Mouse (Mus musculus) layer of hippocampus, adult 2 months (tissue): Measurements from ENCODE around the gene Abr. TPM values are rescaled to one million over a fixed set of nuclear protein-coding genes. Genes with fewer than 3 reads are reported as not detected.

Experiments
- DNase-seq, 2 experiments: peaks; one replicate each; pipeline ENCODE4 v3.0.0; 2022; ENCODE audit warnings: low spot score in 2 of 2
- H3K27ac ChIP-seq: fragments of 200-600 bp; 2 replicates; pipeline ENCODE4 v1.8.1; 2022
- H3K4me3 ChIP-seq: fragments of 200-600 bp; 2 replicates; pipeline ENCODE4 v1.8.1; 2022; ENCODE audit warnings: mild to moderate bottlenecking
- CTCF ChIP-seq: fragments of 200-600 bp; conservative IDR thresholded peaks from 2 replicates; pipeline ENCODE4 v1.8.1; 2022; ENCODE audit warnings: antibody characterized with exemption, mild to moderate bottlenecking, moderate library complexity
- total RNA-seq, 2 experiments: library from RNA; stranded (reverse); gene quantifications; 2 replicates each; pipeline ENCODE4 v1.2.3; 2021

Gene Abr
- total RNA-seq, 2 experiments from 2014 or later = 528 to 537 TPM

- Histone ChIP-seq H3K27ac (no peak overlapping the region), H3K4me3 (no peak overlapping the region)
- no peak for DNase-seq
- no peak for TF ChIP-seq CTCF
These were observed 11.2 kb downstream of the Abr start for GRCm38 (mm10) chr11:76610948-76611347.

DNA sequence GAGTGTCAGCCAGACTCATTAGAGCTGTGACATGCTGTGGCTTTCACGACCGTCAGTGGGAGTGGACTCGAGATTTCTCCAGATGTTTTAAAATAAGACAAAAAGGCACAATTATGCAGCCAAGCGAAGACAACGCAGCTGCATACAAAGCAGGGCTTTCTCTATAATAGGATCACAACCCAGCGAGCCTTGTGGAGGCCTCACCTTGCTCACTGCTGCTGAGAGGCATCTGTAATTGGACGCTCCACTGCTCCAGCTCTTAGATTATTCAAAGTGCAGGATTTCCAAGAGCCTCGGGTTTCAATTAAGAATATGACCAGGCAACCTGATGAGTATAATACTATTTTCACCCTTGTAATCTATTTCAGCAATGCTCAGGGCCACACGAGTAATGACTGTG is 15.6 kb downstream of the Abr start:
- no peak for TF ChIP-seq CTCF
- Histone ChIP-seq H3K4me3 (no peak overlapping the region), H3K27ac (no peak overlapping the region)
- DNase-seq = no peak

DNA sequence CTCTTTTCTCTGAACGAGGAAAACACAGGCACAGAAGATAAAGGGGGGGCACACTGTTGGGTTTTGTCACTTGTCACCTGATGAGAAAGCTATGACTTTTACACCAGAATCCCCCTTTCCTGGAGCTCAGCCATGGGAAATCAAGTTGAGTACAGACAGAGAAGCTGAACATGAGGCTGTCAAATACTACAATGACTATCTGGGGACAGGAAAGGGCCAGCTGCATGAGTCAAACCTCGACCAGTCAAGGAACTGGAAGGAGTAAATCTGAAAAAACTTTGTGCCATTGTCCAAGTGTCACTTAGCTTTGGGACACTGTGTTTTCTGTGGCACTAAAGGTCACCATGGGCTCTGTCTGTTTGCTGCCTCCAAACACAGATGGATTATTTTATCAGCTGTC is 22.9 kb downstream of the Abr start:
- no peak for DNase-seq
- no peak for TF ChIP-seq CTCF
- H3K27ac ChIP-seq = no peak overlapping the region
- H3K4me3 ChIP-seq = no peak overlapping the region

DNA sequence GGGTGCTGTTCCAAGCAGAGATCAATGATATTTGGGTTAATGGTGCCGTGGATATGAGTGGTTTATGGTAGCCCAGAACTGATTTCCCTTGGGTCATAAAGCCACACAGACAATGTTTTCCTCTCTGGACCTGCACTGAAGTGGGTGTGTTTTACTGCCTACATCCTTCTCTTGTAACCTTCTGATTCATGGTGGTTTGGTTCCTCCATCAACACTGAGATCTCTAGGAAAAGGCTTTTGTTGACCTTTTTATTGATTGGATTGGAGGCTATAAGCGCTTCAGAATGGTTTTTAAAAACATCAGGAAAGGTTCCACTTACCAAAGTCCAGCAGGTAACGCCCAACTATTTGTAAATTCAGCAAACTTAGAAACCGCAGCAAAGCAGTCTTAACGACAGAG is 23.4 kb downstream of the Abr start:
- DNase-seq = no peak
- no peak overlapping the region for H3K27ac ChIP-seq
- no peak overlapping the region for H3K4me3 ChIP-seq
- no peak for TF ChIP-seq CTCF

GRCm38 (mm10) chr11:76593620-76594326 is 28.3 kb downstream of the Abr start:
- no peak for DNase-seq
- TF ChIP-seq CTCF = no peak

DNA sequence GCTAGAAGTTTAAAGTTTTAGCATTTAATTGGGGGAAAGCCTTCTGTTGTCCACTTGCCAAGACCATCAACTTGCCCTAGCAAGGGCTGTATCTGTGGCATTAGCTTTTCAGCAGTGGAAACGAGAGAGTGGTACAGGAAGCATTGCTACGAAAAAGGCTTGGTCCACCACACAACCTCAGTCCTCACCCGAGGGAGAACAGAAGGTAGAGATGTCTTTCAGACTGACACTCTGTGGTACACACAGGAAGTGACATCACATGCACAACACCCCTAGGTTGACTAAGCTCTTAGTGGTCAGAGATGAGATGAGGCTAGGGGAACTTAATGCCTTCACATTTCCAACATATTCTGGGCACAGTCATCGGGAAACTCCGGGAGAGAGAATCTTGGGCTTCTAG is 32.4 kb downstream of the Abr start:
- no peak for TF ChIP-seq CTCF

More at GRCm38 (mm10) chr11:76593620-76594326, 28.3 kb downstream of the Abr start:
- Histone ChIP-seq H3K27ac (no peak overlapping the region), H3K4me3 (no peak overlapping the region)

GRCm38 (mm10) chr11:76588632-76589485 is 33.3 kb downstream of the Abr start:
- no peak for DNase-seq
- no peak for TF ChIP-seq CTCF
- Histone ChIP-seq H3K4me3 (no peak overlapping the region), H3K27ac (no peak overlapping the region)

More for the DNA sequence above, 32.4 kb downstream of the Abr start:
- no peak overlapping the region for H3K27ac ChIP-seq
- DNase-seq = no peak
- H3K4me3 ChIP-seq = no peak overlapping the region

GRCm38 (mm10) chr11:76588032-76588431 is 34.1 kb downstream of the Abr start:
- H3K27ac ChIP-seq = no peak overlapping the region
- no peak for DNase-seq
- H3K4me3 ChIP-seq = no peak overlapping the region
- no peak for TF ChIP-seq CTCF

DNA sequence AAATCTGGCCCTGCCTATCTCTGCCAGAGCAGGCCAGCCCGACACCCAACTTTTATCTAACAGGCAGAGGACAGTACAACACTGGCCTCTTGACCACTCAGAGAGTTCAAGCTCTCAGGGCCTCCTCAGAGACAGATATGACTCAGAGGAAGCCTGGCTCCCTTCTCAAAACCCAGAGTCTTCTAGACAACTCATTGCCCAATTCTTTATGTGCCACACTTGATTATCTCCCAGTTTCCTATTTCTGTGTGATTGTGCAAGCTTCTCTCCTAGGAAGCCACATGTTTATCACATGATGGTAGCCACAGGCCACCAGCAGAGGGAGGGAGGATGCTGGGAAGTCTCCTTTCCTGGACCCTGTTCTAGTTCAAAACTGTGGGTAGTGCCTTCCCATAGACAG is 34.8 kb downstream of the Abr start:
- TF ChIP-seq CTCF = peak; percentile 27
- H3K4me3 ChIP-seq = no peak overlapping the region
- no peak for DNase-seq

DNA sequence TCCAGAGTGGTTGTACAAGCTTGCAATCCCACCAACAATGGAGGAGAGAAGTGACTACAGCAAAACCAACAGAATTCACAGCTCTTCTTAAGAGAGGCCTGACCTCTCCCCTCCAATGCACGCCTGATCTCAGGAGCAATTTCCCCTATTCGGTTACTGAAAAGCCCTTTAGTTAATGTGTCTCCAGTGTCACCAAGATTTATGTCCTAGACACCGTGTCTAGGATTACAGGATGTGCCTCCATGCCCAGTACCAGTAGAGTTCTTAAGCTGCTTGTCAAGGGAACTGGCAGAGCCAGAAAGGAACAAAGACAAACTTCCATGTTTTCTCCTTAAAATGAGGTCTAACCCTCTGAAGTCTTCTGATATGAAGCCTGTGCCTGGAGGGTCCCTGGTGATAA is 36.0 kb downstream of the Abr start:
- no peak for TF ChIP-seq CTCF
- no peak overlapping the region for H3K4me3 ChIP-seq
- H3K27ac ChIP-seq = no peak overlapping the region
- no peak for DNase-seq

More for the DNA sequence above, 34.8 kb downstream of the Abr start:
- no peak overlapping the region; the same call in 1 of the 2 replicates for H3K27ac ChIP-seq

- Histone ChIP-seq H3K27ac (peak overlapping the region; percentile 79), H3K4me3 (peak overlapping the region; percentile 22)
- peak; percentile 84 to 95 for DNase-seq
- peak; percentile 99 for TF ChIP-seq CTCF
These were observed 44.4 kb downstream of the Abr start for GRCm38 (mm10) chr11:76577588-76578257.

DNA sequence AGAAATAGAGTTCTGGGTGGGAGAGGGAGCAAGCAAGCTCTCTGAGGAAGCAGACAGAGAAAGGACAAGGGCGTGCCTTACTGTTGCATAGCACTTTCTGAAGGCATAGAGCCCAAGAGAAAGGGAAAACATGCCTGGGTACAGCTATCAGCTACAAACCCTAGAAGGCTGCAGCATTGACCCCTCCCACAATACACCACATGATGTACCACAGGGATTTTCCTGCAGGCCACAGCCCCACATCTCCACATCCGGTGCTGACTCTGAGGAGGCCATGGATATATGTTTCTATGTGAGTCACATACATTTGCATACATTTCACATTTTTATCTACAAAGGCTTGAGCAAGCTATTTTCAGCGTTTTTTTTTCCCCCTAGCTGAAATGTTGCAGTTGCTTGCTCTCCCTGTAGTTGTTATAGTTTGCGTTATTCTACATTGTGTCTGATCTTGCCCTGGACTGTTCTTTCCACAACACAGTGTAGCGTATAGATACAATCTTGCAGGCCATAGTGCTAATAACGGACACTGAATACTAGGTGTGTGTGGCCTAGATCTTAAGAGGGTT is 49.2 kb downstream of the Abr start:
- no peak for TF ChIP-seq CTCF
- DNase-seq = no peak
- Histone ChIP-seq H3K4me3 (no peak overlapping the region), H3K27ac (peak overlapping the region; percentile 99; the same call in 1 of the 2 replicates)

- Histone ChIP-seq H3K4me3 (peak overlapping the region; percentile 89), H3K27ac (peak overlapping the region; percentile 99)
- no peak for DNase-seq
- no peak for TF ChIP-seq CTCF
These were observed 50.5 kb downstream of the Abr start for GRCm38 (mm10) chr11:76571613-76571929.
